Mouse (Mus musculus) ES-Bruce4 (cell line): Measurements from ENCODE around the gene Mettl4. TPM values are rescaled to one million over a fixed set of nuclear protein-coding genes. Genes with fewer than 3 reads are reported as not detected.

Experiments used
- H3K27ac ChIP-seq: 2 replicates; pipeline ENCODE4 v1.5.1; 2012; ENCODE audit warnings: low read length, inconsistent platforms; ENCODE audit not compliant: insufficient read depth
- H3K27me3 ChIP-seq: 2 replicates; pipeline ENCODE4 v1.6.1; 2012; ENCODE audit warnings: mild to moderate bottlenecking, low read length, inconsistent platforms; ENCODE audit not compliant: control insufficient read depth, poor library complexity, insufficient read depth, severe bottlenecking
- H3K36me3 ChIP-seq: 2 replicates; pipeline ENCODE4 v1.6.1; 2012; ENCODE audit warnings: inconsistent platforms, mild to moderate bottlenecking, low read length, moderate library complexity; ENCODE audit not compliant: control insufficient read depth, poor library complexity, insufficient read depth, severe bottlenecking
- H3K4me1 ChIP-seq: one replicate; pipeline ENCODE4 v1.8.1; 2011; ENCODE audit warnings: low read length; ENCODE audit not compliant: control insufficient read depth, insufficient read depth
- H3K4me3 ChIP-seq: 2 replicates; pipeline ENCODE4 v1.5.1; 2011; ENCODE audit warnings: low read depth, mild to moderate bottlenecking, low read length
- H3K9ac ChIP-seq: 2 replicates; pipeline ENCODE4 v1.6.1; 2012; ENCODE audit warnings: low read depth, mild to moderate bottlenecking, inconsistent platforms; ENCODE audit not compliant: poor library complexity, severe bottlenecking
- H3K9me3 ChIP-seq: replicated peaks from 2 replicates; pipeline ENCODE4 v1.6.1; 2012; ENCODE audit warnings: mild to moderate bottlenecking, low read length, inconsistent platforms; ENCODE audit not compliant: control insufficient read depth, poor library complexity, insufficient read depth, severe bottlenecking
- CTCF ChIP-seq: IDR thresholded peaks from one replicate; pipeline ENCODE4 v1.8.1; 2011; ENCODE audit warnings: low read depth, low read length
- EP300 ChIP-seq: IDR thresholded peaks from 2 replicates; pipeline ENCODE4 v1.6.1; 2011; ENCODE audit warnings: low read depth, low read length; ENCODE audit not compliant: insufficient read depth
- POLR2A ChIP-seq: IDR thresholded peaks from one replicate; pipeline ENCODE4 v1.8.1; 2011; ENCODE audit warnings: low read length; ENCODE audit not compliant: insufficient read depth
- polyA plus RNA-seq: library from polyadenylated mRNA; stranded (reverse); fragments of >200 nt; gene quantifications from 2 replicates; pipeline ENCODE4 v1.2.4, GENCODE M21; 2011; ENCODE audit warnings: low read depth; ENCODE audit not compliant: missing spikeins, insufficient read depth, insufficient read length

Gene Mettl4
- polyA plus RNA-seq = 50.7 and 55.7 TPM in 2 replicates

DNA sequence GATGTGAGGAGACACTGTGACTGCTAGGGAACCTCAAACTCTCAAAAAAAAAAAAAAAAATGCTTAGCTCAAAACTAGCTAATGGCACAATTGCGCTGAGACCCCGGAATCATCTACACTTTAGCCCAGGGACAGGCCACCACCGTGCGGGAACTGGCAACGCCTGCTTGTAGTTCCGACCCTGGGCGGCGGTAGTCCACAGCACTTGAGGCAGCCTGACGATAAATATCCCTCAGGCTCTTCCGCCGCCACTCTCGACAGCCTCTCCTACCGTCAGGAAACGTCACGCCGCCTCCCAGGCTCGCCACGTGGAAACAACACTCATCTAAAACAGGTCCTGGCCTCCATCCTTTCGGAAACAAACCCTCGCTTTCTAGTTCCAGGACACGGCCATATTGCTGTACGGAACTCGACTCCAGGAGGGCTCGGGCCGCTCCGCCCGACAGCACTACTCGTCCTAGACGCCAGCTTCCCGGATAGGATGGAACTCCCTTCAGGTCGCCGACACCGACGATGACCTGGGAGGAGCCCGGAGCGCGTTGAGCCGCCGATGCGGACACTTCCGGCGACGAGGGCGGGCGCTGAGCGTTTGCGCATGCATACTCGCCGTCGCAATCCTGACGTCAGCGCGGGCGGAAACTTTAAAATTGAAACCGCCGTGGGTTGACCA, at the start of gene Mettl4:
TSS of gene Mettl4 (minus strand) at position 554 of the 670 bp plus-strand sequence.
- TF ChIP-seq CTCF (no peak), EP300 (no peak), POLR2A (no peak)
- Histone ChIP-seq H3K9me3 (no peaks in the 10 kb centered on the region), H3K27me3 (no peaks in the 10 kb centered on the region), H3K9ac (peak within 1 kb of the TSS; percentile 84), H3K27ac (peak within 1 kb of the TSS; percentile 91), H3K4me1 (peaks cover 2% of the 10 kb centered on the region), H3K36me3 (peaks cover 10% of the 10 kb centered on the region), H3K4me3 (peak within 1 kb of the TSS; percentile 97)

DNA sequence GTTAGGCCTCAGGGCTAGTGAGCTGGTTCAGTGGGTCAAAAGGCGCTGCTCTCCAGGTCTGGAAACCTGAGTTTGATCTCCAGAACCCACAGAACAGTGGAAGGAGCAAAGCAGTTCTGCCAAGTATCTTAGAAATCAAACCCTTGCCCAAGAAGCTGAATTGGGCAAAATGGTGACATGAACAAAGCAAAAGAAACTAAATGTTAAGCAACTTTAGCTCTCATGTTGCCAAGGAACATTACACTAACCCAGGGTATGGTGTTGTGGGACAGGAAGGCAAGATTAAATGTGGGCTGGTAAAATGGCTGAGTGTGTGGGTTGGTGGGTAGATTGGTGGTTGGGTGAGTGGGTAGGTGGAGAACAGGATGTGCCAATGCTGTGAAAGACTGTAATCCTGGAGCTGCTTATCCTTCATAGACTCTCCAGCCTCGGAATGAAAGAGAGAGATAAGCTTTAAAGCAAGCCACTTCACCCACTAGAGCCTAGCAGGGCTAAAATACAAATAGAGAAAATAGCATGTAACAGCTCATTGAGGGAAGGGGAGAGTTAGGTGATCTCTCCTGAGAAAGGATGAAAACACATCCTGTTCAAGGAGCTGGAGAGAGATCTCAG, 29.2 kb upstream of the Mettl4 start:
- Histone ChIP-seq H3K9me3 (no peaks in the 10 kb centered on the region), H3K4me1 (no peaks in the 10 kb centered on the region), H3K36me3 (peaks cover 13% of the 10 kb centered on the region), H3K9ac (no peak overlapping the region), H3K27ac (no peak overlapping the region), H3K27me3 (no peaks in the 10 kb centered on the region), H3K4me3 (no peak overlapping the region)
- TF ChIP-seq POLR2A = no peak
- TF ChIP-seq CTCF = no peak
- no peak for TF ChIP-seq EP300

- no peaks in the 10 kb centered on the region for H3K4me1 ChIP-seq
- no peaks in the 10 kb centered on the region for H3K9me3 ChIP-seq
- no peak overlapping the region for H3K4me3 ChIP-seq
- H3K9ac ChIP-seq = no peak overlapping the region
- H3K27ac ChIP-seq = no peak overlapping the region
- H3K36me3 ChIP-seq = peaks cover 40% of the 10 kb centered on the region
- no peaks in the 10 kb centered on the region for H3K27me3 ChIP-seq
- TF ChIP-seq POLR2A = no peak
- TF ChIP-seq EP300 = no peak
- no peak for TF ChIP-seq CTCF
These were observed 18.7 kb upstream of the Mettl4 start for GRCm38 (mm10) chr17:94768491-94768890.

DNA sequence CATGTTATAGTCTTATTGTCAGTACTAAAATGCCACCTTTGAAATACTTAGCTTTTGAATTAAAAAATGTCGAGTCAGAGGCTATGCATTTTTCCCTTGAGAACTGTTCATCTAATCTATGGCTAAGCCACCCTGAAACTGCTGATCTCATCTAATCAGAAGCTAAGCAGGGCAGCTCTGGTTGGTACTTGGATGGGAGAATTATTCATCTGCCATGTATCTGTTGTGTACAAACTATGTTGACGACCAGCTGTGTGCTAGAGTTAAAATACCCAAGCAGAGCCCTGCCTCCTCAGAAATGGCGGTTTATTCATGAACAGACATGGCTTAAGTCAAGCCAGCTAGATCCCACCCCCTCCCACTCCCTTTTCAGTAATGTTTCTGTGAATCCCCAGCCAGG, 14.9 kb upstream of the Mettl4 start:
- H3K36me3 ChIP-seq = peaks cover 40% of the 10 kb centered on the region
- H3K4me3 ChIP-seq = no peak overlapping the region
- no peaks in the 10 kb centered on the region for H3K27me3 ChIP-seq
- TF ChIP-seq CTCF (no peak), EP300 (no peak), POLR2A (no peak)
- no peak overlapping the region for H3K9ac ChIP-seq
- no peaks in the 10 kb centered on the region for H3K9me3 ChIP-seq
- no peak overlapping the region for H3K27ac ChIP-seq
- H3K4me1 ChIP-seq = no peaks in the 10 kb centered on the region

DNA sequence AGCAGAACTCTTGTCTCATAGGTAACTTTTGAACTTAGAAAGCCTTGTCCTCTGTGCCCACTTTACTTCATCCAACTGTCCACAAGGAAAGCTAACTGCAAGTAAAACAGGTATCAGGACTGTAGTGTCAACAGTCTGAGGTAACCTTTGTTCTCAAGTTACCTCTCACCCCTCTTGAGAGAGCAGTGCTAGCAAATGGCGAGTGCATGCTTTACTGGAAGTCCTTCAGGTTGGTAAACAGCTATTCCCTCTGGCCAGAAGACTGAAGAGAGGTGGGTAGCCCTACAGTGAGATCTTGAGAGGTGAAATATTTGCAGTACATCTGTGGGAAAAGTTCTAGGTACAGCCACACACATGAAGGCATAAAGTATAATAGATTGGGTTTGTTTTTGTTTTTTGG, 14.2 kb upstream of the Mettl4 start:
- TF ChIP-seq EP300 (no peak), POLR2A (no peak), CTCF (no peak)
- Histone ChIP-seq H3K4me1 (no peaks in the 10 kb centered on the region), H3K36me3 (peaks cover 41% of the 10 kb centered on the region)

GRCm38 (mm10) chr17:94762405-94762804, 12.6 kb upstream of the Mettl4 start:
- Histone ChIP-seq H3K9ac (no peak overlapping the region), H3K36me3 (peaks cover 41% of the 10 kb centered on the region), H3K9me3 (no peaks in the 10 kb centered on the region), H3K27me3 (no peaks in the 10 kb centered on the region), H3K4me1 (no peaks in the 10 kb centered on the region), H3K27ac (no peak overlapping the region), H3K4me3 (no peak overlapping the region)
- TF ChIP-seq EP300 (no peak), CTCF (no peak), POLR2A (no peak)

More for the DNA sequence above, 14.2 kb upstream of the Mettl4 start:
- Histone ChIP-seq H3K9ac (no peak overlapping the region), H3K27ac (no peak overlapping the region; the same call in 1 of the 2 replicates), H3K9me3 (no peaks in the 10 kb centered on the region), H3K27me3 (no peaks in the 10 kb centered on the region), H3K4me3 (no peak overlapping the region)
